Mouse (Mus musculus): Measurements from ENCODE around the gene Fgd2. TPM values are rescaled to one million over a fixed set of nuclear protein-coding genes. Genes with fewer than 3 reads are reported as not detected.

The Fgd2 gene
- polyA plus RNA-seq, 1 experiment from 2014 or later: 11.3 TPM

- Histone ChIP-seq H3K9ac (no peak overlapping the region), H3K4me1 (peaks cover 23% of the 10 kb centered on the region), H3K36me3 (peaks cover 61% of the 10 kb centered on the region), H3K27me3 (replicated peaks) (no peaks in the 10 kb centered on the region), H3K9me3 (no peaks in the 10 kb centered on the region), H3K27ac (peak overlapping the region; percentile 45; the same call in 1 of the 2 replicates), H3K4me2 (no peak overlapping the region), H3K4me3 (replicated peaks) (no peak overlapping the region)
- WGBS: 83% methylated on average over 11 of the region's 11 CpGs
- no peak for ATAC-seq (ENCODE audit: insufficient read depth, low FRiP score, low read depth)
Observed at GRCm38 (mm10) chr17:29339170-29339768, 21.4 kb upstream of the Fgd2 start.

GRCm38 (mm10) chr17:29340406-29341261, 20.1 kb upstream of the Fgd2 start:
- ATAC-seq (ENCODE audit: insufficient read depth, low FRiP score, low read depth): no peak
- no peak overlapping the region for H3K4me2 ChIP-seq
- no peak overlapping the region for H3K9ac ChIP-seq
- no peak overlapping the region for H3K4me3 ChIP-seq (replicated peaks)
- peaks cover 55% of the 10 kb centered on the region for H3K36me3 ChIP-seq
- peak overlapping the region; percentile 88; the same call in 1 of the 2 replicates for H3K27ac ChIP-seq
- H3K4me1 ChIP-seq: peaks cover 26% of the 10 kb centered on the region
- WGBS: 70% methylated on average over 18 of the region's 18 CpGs
- H3K9me3 ChIP-seq: no peaks in the 10 kb centered on the region
- no peaks in the 10 kb centered on the region for H3K27me3 ChIP-seq (replicated peaks)

GRCm38 (mm10) chr17:29341591-29342003, 19.1 kb upstream of the Fgd2 start:
- H3K4me3 ChIP-seq (replicated peaks): no peak overlapping the region
- peak overlapping the region; percentile 36 for H3K4me2 ChIP-seq
- H3K27ac ChIP-seq: peak overlapping the region; percentile 88
- peaks cover 35% of the 10 kb centered on the region for H3K4me1 ChIP-seq
- 24% methylated on average over 9 of the region's 9 CpGs for WGBS
- H3K9ac ChIP-seq: no peak overlapping the region
- H3K9me3 ChIP-seq: no peaks in the 10 kb centered on the region
- peaks cover 46% of the 10 kb centered on the region for H3K36me3 ChIP-seq
- H3K27me3 ChIP-seq (replicated peaks): no peaks in the 10 kb centered on the region
- ATAC-seq (ENCODE audit: insufficient read depth, low FRiP score, low read depth): no peak; the same call in none of the 2 replicates

- 36% methylated on average over 13 of the region's 13 CpGs for WGBS
- peak; percentile 68; the same call in 1 of the 2 replicates for ATAC-seq (ENCODE audit: insufficient read depth, low FRiP score, low read depth)
- no peaks in the 10 kb centered on the region for H3K9me3 ChIP-seq
- H3K9ac ChIP-seq: no peak overlapping the region
- H3K4me2 ChIP-seq: peak overlapping the region; percentile 36; the same call in 1 of the 2 replicates
- H3K36me3 ChIP-seq: peaks cover 40% of the 10 kb centered on the region
- H3K4me3 ChIP-seq (replicated peaks): no peak overlapping the region
- H3K4me1 ChIP-seq: peaks cover 37% of the 10 kb centered on the region
- peak overlapping the region; percentile 88 for H3K27ac ChIP-seq
- H3K27me3 ChIP-seq (replicated peaks): no peaks in the 10 kb centered on the region
Observed at GRCm38 (mm10) chr17:29342010-29342910, 18.5 kb upstream of the Fgd2 start.

GRCm38 (mm10) chr17:29343241-29343640, 17.5 kb upstream of the Fgd2 start:
- WGBS: 86% methylated on average over 5 of the region's 5 CpGs
- no peak overlapping the region for H3K27ac ChIP-seq
- no peak for ATAC-seq (ENCODE audit: insufficient read depth, low FRiP score, low read depth)
- peaks cover 40% of the 10 kb centered on the region for H3K4me1 ChIP-seq
- H3K4me3 ChIP-seq (replicated peaks): no peak overlapping the region
- H3K36me3 ChIP-seq: peaks cover 34% of the 10 kb centered on the region
- H3K9me3 ChIP-seq: no peaks in the 10 kb centered on the region
- H3K4me2 ChIP-seq: no peak overlapping the region
- no peak overlapping the region for H3K9ac ChIP-seq
- no peaks in the 10 kb centered on the region for H3K27me3 ChIP-seq (replicated peaks)

- ATAC-seq (ENCODE audit: insufficient read depth, low FRiP score, low read depth): no peak
- H3K4me1 ChIP-seq: peaks cover 38% of the 10 kb centered on the region
Observed at GRCm38 (mm10) chr17:29345272-29345671, 15.4 kb upstream of the Fgd2 start.

GRCm38 (mm10) chr17:29346496-29347125, 14.1 kb upstream of the Fgd2 start:
- no peaks in the 10 kb centered on the region for H3K9me3 ChIP-seq
- H3K4me2 ChIP-seq: peak overlapping the region; percentile 66
- peak overlapping the region; percentile 84 for H3K4me3 ChIP-seq (replicated peaks)
- 4% methylated on average over 11 of the region's 11 CpGs for WGBS
- H3K4me1 ChIP-seq: peaks cover 35% of the 10 kb centered on the region
- peak overlapping the region; percentile 77 for H3K9ac ChIP-seq
- H3K36me3 ChIP-seq: peaks cover 16% of the 10 kb centered on the region; the same call in 1 of the 2 replicates
- H3K27ac ChIP-seq: peak overlapping the region; percentile 93
- H3K27me3 ChIP-seq (replicated peaks): no peaks in the 10 kb centered on the region
- ATAC-seq (ENCODE audit: insufficient read depth, low FRiP score, low read depth): no peak

More at GRCm38 (mm10) chr17:29345272-29345671, 15.4 kb upstream of the Fgd2 start:
- H3K27ac ChIP-seq: no peak overlapping the region
- no peak overlapping the region for H3K4me3 ChIP-seq (replicated peaks)
- no peak overlapping the region for H3K9ac ChIP-seq
- H3K9me3 ChIP-seq: no peaks in the 10 kb centered on the region
- no peak overlapping the region for H3K4me2 ChIP-seq
- peaks cover 17% of the 10 kb centered on the region for H3K36me3 ChIP-seq
- no peaks in the 10 kb centered on the region for H3K27me3 ChIP-seq (replicated peaks)
- WGBS: 90% methylated on average over 12 of the region's 12 CpGs

- Histone ChIP-seq H3K4me3 (replicated peaks) (peak overlapping the region; percentile 84), H3K4me1 (peaks cover 29% of the 10 kb centered on the region)
- WGBS: under 1% methylated on average over 44 of the region's 45 CpGs
Observed at GRCm38 (mm10) chr17:29347126-29347644, 13.5 kb upstream of the Fgd2 start.

GRCm38 (mm10) chr17:29347645-29348256, 13.0 kb upstream of the Fgd2 start, which contains the start of gene Mtch1:
Mtch1 (minus strand) TSS chr17:29347934.
- peak within 1 kb of the TSS; percentile 77 for H3K9ac ChIP-seq
- peaks cover 24% of the 10 kb centered on the region for H3K4me1 ChIP-seq
- H3K9me3 ChIP-seq: no peaks in the 10 kb centered on the region
- peak within 1 kb of the TSS; percentile 93 for H3K27ac ChIP-seq
- peak within 1 kb of the TSS; percentile 66 for H3K4me2 ChIP-seq
- WGBS: under 1% methylated on average over 50 of the region's 53 CpGs
- peak within 1 kb of the TSS; percentile 84 for H3K4me3 ChIP-seq (replicated peaks)
- no peaks in the 10 kb centered on the region for H3K27me3 ChIP-seq (replicated peaks)
- ATAC-seq (ENCODE audit: insufficient read depth, low FRiP score, low read depth): peak; percentile 98
- peaks cover 13% of the 10 kb centered on the region; the same call in 1 of the 2 replicates for H3K36me3 ChIP-seq

More at GRCm38 (mm10) chr17:29347126-29347644, 13.5 kb upstream of the Fgd2 start:
- H3K9me3 ChIP-seq: no peaks in the 10 kb centered on the region
- peak overlapping the region; percentile 66 for H3K4me2 ChIP-seq
- no peaks in the 10 kb centered on the region for H3K27me3 ChIP-seq (replicated peaks)
- peak overlapping the region; percentile 93 for H3K27ac ChIP-seq
- ATAC-seq (ENCODE audit: insufficient read depth, low FRiP score, low read depth): no peak; the same call in 1 of the 2 replicates
- peaks cover 16% of the 10 kb centered on the region; the same call in 1 of the 2 replicates for H3K36me3 ChIP-seq
- peak overlapping the region; percentile 77 for H3K9ac ChIP-seq

GRCm38 (mm10) chr17:29348996-29349395, 11.7 kb upstream of the Fgd2 start:
- Histone ChIP-seq H3K9ac (no peak overlapping the region), H3K4me2 (no peak overlapping the region), H3K36me3 (peaks cover 4% of the 10 kb centered on the region; the same call in 1 of the 2 replicates), H3K4me1 (peaks cover 19% of the 10 kb centered on the region), H3K27ac (no peak overlapping the region), H3K4me3 (replicated peaks) (no peak overlapping the region), H3K9me3 (no peaks in the 10 kb centered on the region), H3K27me3 (replicated peaks) (no peaks in the 10 kb centered on the region)
- whole genome bisulfite sequencing: 66% methylated on average over 2 of the region's 2 CpGs
- no peak for ATAC-seq (ENCODE audit: insufficient read depth, low FRiP score, low read depth)
